Mouse (Mus musculus) testis, adult 2 months (tissue): Measurements from ENCODE around the gene Mindy4. TPM values are rescaled to one million over a fixed set of nuclear protein-coding genes. Genes with fewer than 3 reads are reported as not detected.
A peak's percentile ranks its signal among the peaks of the same experiment; 100 is the strongest.
"Not testable (repeated sequence)": the region's sequence is repeated elsewhere in the genome, so short reads cannot be mapped to it uniquely, and the experiment has no call there.

Experiments
- H3K27ac ChIP-seq: fragments of 200-500 bp; 2 replicates; pipeline ENCODE4 v1.5.1; 2012; ENCODE audit warnings: low read depth, low read length; ENCODE audit not compliant: control insufficient read depth, insufficient read depth
- H3K27me3 ChIP-seq: fragments of 200-500 bp; 2 replicates; pipeline ENCODE4 v1.6.1; 2012; ENCODE audit warnings: mild to moderate bottlenecking, low read length, moderate library complexity; ENCODE audit not compliant: control insufficient read depth, insufficient read depth
- H3K36me3 ChIP-seq: fragments of 200-500 bp; 2 replicates; pipeline ENCODE4 v1.6.1; 2012; ENCODE audit warnings: mild to moderate bottlenecking, low read length; ENCODE audit not compliant: control insufficient read depth, insufficient read depth
- H3K4me1 ChIP-seq: fragments of 200-500 bp; 2 replicates; pipeline ENCODE4 v1.6.1; 2012; ENCODE audit warnings: low read length; ENCODE audit not compliant: control insufficient read depth, insufficient read depth
- H3K4me3 ChIP-seq: fragments of 200-500 bp; 2 replicates; pipeline ENCODE4 v1.5.1; 2012; ENCODE audit warnings: low read depth, mild to moderate bottlenecking, low read length, moderate library complexity, mixed read lengths; ENCODE audit not compliant: control insufficient read depth
- CTCF ChIP-seq: fragments of 200-500 bp; IDR thresholded peaks from 2 replicates; pipeline ENCODE4 v1.5.1; 2012; ENCODE audit warnings: low read depth, mild to moderate bottlenecking, inconsistent platforms, low read length, moderate library complexity; ENCODE audit not compliant: control insufficient read depth, insufficient read depth, insufficient replicate concordance
- POLR2A ChIP-seq: fragments of 200-500 bp; IDR thresholded peaks from 2 replicates; pipeline ENCODE4 v1.6.1; 2012; ENCODE audit warnings: low read depth, mild to moderate bottlenecking, inconsistent platforms, low read length, moderate library complexity; ENCODE audit not compliant: control insufficient read depth
- polyA plus RNA-seq: library from polyadenylated mRNA; depleted of rRNA; stranded (reverse); fragments of >200 nt; gene quantifications from 2 replicates; pipeline ENCODE4 v1.2.3, GENCODE M21; 2012

Mindy4 gene
- polyA plus RNA-seq, 1 experiment, result 61.8 TPM

DNA sequence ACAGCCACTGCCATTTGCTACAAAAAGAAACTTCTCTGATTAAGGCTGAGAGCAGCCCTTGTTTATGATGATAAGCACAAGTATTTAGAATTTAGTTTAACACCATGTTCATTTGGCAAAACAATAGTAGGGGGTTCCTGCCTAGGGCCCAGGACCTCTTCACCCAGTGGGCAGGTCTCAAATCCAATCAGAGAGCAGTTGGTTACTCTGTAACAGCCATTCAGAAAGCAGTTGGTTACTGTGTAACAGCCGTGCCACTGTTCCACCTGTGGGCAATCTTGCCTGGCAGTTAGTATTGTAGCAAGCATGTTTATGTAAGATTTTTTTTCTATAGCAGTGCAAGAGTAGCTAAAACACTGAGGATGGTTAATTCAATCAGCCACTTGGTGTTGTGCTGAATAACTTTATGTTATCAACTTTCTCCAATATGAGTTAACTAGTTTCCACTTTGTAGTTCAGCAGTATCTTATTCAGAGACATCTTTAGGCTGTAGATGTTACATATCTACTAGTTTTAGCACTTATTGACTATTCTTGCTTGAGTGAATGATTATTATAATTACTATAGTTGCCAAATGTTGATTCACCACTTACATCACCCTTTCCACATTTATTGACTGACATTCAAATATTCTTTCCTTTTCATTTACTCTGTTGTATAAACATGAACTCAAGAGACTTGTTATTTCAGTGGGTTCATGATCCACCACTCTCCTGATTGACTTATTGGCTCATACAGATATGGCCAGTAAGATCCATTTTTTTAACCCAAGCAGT is 20.3 kb upstream of the Mindy4 start:
- Histone ChIP-seq H3K4me3 (no peak overlapping the region), H3K4me1 (no peaks in the 10 kb centered on the region), H3K36me3 (no peaks in the 10 kb centered on the region), H3K27me3 (no peaks in the 10 kb centered on the region), H3K27ac (no peak overlapping the region)
- no peak for TF ChIP-seq CTCF
- no peak for TF ChIP-seq POLR2A

DNA sequence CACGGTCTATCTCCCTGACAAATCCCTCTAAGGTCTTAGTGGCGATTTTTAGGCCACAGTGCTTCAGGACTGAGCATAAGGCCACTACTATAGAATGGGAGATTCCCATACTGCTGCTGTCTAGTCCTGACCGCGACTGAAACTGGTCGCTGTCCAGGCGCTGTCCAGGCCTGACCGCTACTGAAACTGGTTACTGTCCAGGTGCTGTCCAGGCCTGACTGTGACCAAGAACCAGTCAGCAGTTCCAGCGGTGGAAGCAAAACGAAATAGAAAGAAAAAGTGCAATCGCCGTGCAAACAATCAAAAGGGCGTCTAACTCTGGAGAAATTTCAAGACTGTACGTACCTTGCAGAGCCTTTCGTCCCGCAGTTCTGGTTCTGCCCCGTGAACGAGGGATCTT is 15.4 kb upstream of the Mindy4 start:
- H3K36me3 ChIP-seq, H3K27ac ChIP-seq, H3K27me3 ChIP-seq, H3K4me1 ChIP-seq, H3K4me3 ChIP-seq: not testable (repeated sequence)

DNA sequence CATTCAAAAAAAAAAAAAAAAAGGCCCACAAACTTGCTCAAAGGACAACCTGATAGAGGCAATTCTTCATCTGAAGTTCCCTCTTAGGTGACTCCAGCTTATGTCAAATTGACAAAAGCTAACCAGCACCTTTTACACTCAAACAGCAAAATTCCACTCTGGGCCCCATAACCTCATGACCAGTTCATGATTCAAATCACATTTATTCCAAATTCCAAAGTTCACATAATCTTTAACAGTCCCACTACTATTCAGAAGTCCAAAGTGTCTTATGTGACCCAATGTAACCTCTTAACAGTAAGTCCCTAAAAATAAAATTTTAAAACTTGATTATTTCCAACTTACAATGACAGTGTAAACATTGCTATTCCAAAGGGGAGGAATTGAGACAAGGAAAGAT is 13.8 kb upstream of the Mindy4 start:
- no peak overlapping the region for H3K4me3 ChIP-seq
- no peak overlapping the region for H3K27ac ChIP-seq
- H3K4me1 ChIP-seq, result no peaks in the 10 kb centered on the region
- H3K36me3 ChIP-seq, result no peaks in the 10 kb centered on the region
- no peaks in the 10 kb centered on the region for H3K27me3 ChIP-seq
- no peak for TF ChIP-seq CTCF
- no peak for TF ChIP-seq POLR2A

DNA sequence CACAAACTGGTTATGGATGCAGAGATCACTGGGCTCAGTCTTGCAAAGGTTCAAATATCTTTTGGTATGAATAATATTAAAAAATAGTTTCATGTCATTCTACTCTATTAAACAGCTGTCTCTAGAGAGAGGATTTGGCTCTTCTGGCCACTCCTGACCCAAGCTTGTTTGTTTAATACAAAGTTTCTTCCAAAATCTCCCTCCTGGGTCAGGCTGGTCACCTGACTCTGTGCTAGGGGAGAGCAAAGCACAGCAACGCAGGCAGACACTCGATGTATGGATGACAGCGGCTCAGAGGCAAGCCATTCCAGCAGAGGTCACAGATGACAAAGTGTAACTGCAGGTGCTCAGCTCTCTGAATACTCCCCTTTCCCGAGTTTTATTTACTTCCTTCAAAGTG is 11.6 kb upstream of the Mindy4 start:
- H3K4me3 ChIP-seq, result no peak overlapping the region
- no peaks in the 10 kb centered on the region for H3K36me3 ChIP-seq
- TF ChIP-seq CTCF, result no peak
- TF ChIP-seq POLR2A, result no peak
- H3K27ac ChIP-seq, result no peak overlapping the region
- H3K27me3 ChIP-seq, result no peaks in the 10 kb centered on the region
- no peaks in the 10 kb centered on the region for H3K4me1 ChIP-seq

DNA sequence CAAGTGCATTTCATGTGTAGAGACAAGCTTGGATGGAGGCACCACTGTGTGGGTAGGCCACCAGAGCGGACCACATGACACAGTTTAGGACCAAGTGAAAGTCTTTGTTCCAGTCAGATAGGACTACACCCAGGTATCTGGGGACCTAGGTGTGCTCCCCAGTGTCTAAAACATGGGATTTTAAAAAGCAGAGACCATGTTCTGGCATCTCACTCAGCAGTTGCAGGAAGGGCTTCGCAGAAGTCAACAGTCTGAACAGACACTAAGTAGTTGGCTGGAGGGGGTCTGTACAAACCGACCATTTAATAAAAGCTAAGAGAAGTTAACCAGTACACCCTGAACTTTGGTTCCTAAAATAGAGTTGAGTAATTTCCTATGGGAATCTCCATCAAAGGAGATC is 10.0 kb upstream of the Mindy4 start:
- Histone ChIP-seq H3K27me3 (no peaks in the 10 kb centered on the region), H3K4me1 (no peaks in the 10 kb centered on the region), H3K27ac (no peak overlapping the region), H3K4me3 (no peak overlapping the region), H3K36me3 (no peaks in the 10 kb centered on the region)
- TF ChIP-seq CTCF (no peak), POLR2A (no peak)

DNA sequence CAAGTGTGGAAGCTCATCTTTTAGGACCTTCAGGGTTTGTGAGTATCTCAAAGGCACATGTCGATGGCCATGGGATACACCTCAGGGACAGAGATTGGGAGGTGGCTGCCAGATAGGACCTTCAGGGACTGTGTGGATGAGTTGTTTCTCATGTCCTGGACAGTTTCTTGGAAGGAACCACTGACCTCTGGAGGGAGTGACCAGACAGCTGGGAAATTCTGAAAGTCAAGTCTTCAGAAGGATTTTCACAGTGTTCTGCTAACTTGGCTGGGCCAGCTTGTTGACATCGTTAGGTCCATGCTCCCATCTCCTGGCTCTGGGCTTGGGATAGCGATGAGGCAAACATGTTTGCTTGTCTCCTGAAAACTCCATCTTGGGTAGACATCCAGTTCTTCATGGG is 4.1 kb upstream of the Mindy4 start:
- Histone ChIP-seq H3K27ac (no peak overlapping the region), H3K4me3 (no peak overlapping the region), H3K4me1 (peaks cover 4% of the 10 kb centered on the region), H3K27me3 (no peaks in the 10 kb centered on the region), H3K36me3 (no peaks in the 10 kb centered on the region)
- TF ChIP-seq CTCF (no peak), POLR2A (no peak)

DNA sequence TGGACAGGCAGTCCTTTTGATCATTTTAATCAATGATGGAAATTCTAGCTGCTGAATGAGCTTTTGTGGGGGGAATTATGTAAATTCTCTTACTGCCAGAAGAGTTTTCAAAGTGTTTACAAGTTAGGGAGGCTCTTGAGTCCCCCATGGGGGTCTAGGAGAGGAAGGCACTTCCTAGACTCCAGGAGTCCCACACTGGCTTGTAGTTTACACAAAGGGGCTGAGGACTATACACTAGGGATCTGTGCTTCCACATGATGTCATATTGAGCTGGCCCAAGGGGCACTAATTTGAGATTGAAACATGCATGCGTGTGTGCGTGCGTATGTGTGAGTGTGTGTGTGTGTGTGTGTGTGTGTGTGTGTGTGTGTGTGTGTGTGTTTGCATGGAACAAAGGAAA is 748 bp downstream of the Mindy4 start:
- TF ChIP-seq CTCF (no peak), POLR2A (no peak)
- H3K27ac ChIP-seq, result peak overlapping the region; percentile 91

DNA sequence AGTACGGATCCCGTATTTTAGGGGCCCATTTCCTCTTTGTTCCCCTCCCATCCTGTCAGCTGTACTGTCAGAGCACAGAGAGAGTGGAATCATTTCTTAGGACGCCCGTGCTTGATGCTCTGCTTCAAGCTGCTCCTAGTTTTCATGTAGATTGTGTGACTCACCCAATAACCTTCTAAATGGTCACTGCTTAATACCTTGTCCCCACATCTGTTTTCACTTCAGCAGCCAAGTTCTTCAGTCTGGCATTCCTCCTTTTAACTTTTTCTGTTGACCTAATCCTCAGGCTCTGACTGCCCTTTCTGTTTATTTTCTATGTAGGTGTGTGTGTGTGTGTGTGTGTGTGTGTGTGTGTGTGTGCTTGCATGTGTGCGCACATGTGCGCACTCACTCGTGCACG is 4.6 kb downstream of the Mindy4 start:
- Histone ChIP-seq H3K27ac (no peak overlapping the region), H3K36me3 (no peaks in the 10 kb centered on the region; the same call in 1 of the 2 replicates), H3K27me3 (no peaks in the 10 kb centered on the region), H3K4me3 (no peak overlapping the region), H3K4me1 (peaks cover 2% of the 10 kb centered on the region)
- TF ChIP-seq POLR2A (no peak), CTCF (no peak)

More for the DNA sequence above, 748 bp downstream of the Mindy4 start:
- H3K4me1 ChIP-seq, result peaks cover 4% of the 10 kb centered on the region
- H3K36me3 ChIP-seq, result no peaks in the 10 kb centered on the region
- peak overlapping the region; percentile 89 for H3K4me3 ChIP-seq
- no peaks in the 10 kb centered on the region for H3K27me3 ChIP-seq
